Mouse (Mus musculus) granulocyte monocyte progenitor cell, adult 5-6 weeks (primary cell): Measurements from ENCODE around the gene Tmcc2. TPM values are rescaled to one million over a fixed set of nuclear protein-coding genes. Genes with fewer than 3 reads are reported as not detected.
A peak's percentile ranks its signal among the peaks of the same experiment; 100 is the strongest.

Source experiments
- ATAC-seq: replicated peaks from 2 replicates; pipeline ENCODE4 v1.8.0; 2016; ENCODE audit warnings: mild to moderate bottlenecking, moderate TSS enrichment, inconsistent platforms; ENCODE audit not compliant: poor library complexity, severe bottlenecking
- total RNA-seq, 2 experiments: library from RNA; stranded (forward) in 1 of 2; stranded (reverse) in 1 of 2; fragments of 200-712, 200-1000 nt in 1 of 2; fragments of >200 nt in 1 of 2; fragmentation: Nextera tagmentation in 1 of 2; gene quantifications; 2 replicates each; pipeline ENCODE4 v1.2.3; 2014 to 2017

Gene Tmcc2
- total RNA-seq, 2 experiments from 2014 or later, result 1.5 to 3.7 TPM

DNA sequence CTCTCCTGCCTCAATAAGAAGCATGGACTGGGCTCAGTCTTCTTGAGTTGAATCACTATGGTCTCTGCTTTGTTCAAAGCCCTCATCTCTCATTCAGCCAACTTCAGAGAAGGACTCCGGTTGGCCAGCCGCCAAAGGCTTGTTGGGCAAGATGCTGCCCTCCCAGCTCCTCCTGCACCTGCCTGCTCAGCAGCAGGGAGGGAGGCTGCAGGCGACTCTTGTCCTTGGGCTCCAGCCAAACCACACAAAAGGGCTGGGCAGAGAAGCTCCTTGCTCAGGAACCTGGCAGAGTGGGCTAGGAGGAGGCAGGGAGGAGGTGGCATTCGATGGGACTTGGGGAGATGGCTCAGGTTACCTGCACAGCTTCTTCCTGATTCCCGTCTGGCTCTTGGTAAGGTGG, 71.8 kb downstream of the Tmcc2 start:
- ATAC-seq, result peak; percentile 47

DNA sequence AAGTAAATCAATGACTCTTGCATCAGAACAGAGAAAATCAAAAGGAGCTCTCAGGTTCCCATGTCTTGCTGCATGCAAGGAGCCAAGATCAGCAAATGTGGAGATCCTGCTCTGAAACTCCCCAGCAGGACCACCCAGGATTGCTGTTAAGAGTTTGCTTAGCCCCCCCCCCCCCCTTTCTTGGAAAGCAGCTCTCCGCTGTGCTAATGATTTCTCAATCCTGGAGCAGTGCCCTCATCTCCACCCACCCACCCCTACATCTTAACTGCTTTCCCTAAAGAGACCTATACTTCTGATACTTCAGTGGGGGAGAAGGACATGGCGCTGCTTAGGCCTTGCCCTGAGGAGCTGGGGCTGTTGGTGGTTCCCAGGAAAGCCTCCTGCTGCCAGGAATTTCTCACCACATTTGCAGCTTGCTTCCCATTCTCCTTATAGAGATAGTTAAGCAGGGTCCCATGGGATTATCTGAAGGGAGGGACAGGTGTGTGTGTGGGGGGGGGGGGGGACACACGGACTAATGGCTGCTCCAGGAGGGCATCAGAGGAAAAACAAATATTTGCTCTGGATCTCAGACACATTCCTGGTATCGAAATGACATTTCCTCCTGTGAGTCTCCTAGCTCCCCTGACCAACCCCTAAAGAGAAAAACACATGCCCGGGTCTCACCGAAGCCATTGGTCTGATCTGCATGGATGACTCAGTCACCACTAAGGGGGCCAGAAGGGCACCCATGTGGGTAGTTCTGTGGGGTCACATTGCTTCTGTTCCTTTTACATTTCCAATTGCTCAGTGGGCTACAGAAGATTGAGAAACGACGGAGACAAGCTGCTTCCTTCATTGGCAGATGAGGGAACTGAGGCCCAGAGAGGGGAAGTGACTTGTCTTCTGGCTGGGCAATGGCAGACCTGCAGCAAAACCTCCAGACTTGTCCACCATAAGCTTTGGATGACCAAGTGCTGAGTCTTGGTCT, 72.9 kb downstream of the Tmcc2 start:
- peak; percentile 72 for ATAC-seq

DNA sequence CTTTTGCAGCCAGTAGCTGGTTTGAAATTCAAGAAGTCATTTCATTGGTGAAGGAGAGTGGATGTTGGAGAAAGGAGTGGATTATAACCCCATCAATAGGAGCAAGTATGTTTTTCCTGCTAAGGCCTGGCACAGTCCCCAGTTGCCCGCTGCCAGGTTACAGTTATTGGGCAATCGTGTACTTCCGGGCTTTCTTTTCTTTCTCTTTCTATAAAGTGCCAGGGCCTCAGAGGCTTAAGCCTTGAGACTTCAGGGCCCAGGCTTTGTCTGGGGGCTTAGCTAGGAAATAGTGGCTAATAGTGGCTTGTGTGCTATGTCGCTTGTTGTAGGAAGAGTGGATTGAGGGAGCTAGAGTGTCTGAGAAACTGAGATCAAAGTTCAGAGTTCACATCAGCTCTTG, 73.7 kb downstream of the Tmcc2 start:
- ATAC-seq, result peak; percentile 14

DNA sequence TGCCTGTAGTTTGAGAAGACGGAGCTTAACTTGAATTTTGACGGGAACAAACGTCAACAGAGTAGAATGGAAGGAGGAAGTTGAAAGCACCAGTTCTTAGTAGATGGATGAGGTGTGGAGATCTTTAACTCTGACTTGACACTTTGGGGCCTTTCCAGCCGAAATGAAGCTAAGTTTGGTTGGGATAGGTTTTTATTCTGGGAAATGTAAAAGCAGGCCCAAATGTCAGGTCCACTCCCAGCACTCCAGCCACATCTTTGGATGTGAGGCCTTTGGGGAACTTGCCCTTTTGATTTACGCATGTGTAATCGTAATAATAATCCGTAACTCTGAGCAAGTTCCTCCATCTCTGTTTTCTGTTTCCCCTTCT, 74.5 kb downstream of the Tmcc2 start:
- no peak for ATAC-seq

DNA sequence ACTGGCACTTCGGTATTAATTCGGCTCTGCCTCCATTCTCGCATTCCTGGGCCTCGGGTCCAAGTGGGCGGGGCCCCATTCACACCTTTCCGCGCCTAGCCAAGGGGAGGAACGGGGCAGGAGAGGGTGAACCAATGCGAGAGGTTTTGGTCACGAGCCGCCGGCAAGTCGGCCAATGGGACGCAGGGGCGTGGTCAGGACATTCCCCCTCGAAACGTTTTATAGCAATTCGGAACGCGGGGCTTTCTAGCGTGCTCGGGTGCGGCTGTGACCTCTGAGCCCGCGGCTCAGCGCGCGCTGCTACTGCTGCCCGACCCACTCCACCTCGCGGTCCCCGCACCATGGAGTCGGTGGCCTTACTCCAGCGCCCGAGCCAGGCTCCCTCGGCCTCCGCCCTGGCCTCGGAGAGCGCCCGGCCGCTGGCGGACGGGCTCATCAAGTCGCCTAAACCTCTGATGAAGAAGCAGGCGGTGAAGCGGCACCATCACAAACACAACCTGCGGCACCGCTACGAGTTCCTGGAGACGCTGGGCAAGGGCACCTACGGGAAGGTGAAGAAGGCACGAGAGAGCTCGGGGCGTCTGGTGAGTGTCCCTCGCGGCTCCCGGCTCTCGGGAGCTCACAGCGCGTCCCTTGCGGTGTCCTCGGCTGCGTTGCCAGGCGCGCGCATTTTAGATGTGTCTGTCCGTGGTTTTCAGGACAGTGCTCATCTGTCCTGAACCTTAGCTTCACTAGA, 75.0 kb downstream of the Tmcc2 start, which contains the start of gene Nuak2:
Nuak2 (plus strand) TSS at position 238 of the 736 bp plus-strand sequence.
- peak; percentile 47 for ATAC-seq

DNA sequence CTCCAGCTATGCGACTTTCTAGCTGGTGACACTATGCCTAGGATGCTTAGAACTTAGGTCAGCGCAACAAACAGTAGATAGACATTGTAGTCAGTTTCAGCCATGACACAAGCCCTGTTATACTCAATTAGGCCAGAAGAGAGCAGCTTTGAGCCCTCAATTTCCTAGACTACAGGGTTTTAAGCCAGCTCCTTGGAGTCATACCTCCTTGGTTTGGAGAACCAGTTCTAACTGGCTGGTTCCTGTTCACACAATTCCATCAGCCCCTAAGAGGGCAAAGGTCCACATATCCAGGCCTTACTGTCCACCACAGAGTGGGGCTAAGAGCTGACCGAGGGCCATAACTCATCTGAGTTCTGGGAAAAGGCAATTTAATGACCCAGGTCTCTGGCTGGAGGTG, 78.4 kb downstream of the Tmcc2 start:
- peak; percentile 26; the same call in 1 of the 2 replicates for ATAC-seq

DNA sequence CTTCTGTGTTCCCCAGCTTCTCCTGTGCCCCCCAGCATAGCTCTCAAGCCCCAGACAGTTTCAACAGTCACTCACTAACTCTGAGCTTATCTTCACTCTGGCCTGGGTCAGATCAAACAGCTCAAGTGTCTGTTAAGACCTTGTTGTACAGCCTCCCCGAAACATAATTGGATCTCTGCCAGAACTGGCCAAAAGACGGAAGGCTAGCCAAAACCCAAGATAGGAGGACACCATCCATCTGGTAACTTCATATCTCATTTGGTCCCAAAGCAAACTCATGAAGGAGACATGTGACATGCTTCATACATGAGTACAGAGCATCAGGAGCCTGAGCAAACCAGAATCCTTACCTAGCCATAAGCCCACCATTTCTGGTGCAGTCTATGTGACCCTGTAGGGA, 79.0 kb downstream of the Tmcc2 start:
- ATAC-seq, result no peak

DNA sequence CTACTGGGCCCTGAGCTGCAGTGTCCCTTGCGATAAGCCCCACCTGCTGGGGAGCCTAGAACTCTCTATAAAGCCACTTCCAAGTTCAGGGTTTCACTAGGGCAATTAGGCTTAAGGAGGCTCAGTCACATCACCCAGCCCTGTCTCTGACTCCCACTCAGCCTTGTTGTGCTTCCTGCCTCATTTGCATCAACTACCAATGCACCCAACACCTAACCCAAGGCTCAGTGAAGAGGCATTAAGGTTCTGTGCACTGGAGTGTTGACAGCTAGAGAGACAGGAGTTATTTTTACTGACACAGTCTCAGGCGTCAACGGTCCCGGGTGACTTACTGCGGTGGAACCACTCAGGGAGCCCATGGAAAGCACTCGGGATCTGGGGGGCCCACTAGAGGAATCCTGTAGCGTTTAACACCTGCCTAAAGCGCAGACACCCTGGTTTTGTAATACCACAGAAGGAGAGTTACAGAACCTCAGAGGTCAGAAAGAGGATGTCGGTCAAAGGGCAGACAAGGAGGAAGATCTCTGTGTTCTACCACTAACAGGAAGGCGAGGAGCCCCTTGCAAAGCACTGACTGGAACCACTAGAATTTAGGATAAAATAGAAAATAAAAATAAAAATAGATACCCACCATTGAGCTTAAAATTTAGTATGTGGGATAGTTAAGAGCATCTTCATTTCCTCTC, 79.8 kb downstream of the Tmcc2 start:
- peak; percentile 61 for ATAC-seq

DNA sequence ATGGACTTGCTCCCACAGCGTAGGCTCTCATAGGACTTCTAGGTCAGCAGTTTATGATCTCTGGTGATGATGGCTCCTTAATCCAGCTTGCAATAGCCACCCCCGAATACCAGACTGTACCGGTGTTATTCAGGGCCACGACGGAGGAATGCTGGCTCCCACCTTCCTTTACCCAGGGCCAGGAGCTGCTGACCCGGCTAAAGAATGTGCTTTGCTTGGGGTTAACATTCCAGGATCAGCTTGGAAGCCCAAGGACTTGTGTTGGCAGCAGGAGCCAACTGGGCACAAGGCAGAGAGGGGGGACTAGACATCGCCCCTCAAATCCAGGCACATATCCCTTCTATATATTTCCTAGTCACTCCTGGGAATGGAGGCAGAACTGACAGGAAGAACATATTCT, 80.3 kb downstream of the Tmcc2 start:
- no peak for ATAC-seq

DNA sequence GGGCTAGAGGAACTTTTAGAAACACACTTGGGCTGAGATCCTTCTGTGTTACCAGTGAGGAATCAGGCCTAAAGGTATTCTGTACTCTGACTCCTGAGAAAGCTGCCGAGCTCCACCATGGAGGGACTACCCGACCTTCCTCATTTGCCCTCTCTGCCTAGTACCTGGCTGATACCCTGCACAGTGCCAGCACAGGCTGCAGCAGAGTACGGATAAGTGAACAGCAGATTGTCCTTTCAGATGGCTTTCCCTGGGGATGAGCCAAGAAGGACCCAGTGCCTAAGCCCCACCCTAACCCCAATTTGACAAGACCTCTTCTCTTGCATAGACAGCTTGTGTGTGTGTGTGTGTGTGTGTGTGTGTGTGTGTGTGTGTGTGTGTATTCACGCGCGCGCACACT, 82.4 kb downstream of the Tmcc2 start:
- ATAC-seq, result no peak

DNA sequence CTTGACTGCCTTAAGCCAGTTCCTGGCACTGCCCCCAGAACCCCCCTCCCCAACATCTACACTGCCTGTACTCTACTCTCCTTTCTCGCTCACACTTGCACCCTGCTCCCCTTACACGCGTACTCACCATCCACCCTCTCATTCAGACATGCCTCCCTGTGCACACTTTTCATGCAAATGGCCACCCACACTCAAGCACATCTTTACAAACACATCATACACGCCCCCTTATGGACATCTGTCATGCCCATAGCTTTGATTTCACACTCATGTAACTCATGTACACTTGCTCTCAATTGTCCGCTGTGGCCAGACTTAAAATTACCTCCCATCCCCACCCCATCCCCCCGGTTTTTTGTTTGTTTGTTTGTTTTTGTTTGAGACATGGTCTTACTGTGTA, 83.1 kb downstream of the Tmcc2 start:
- no peak for ATAC-seq

DNA sequence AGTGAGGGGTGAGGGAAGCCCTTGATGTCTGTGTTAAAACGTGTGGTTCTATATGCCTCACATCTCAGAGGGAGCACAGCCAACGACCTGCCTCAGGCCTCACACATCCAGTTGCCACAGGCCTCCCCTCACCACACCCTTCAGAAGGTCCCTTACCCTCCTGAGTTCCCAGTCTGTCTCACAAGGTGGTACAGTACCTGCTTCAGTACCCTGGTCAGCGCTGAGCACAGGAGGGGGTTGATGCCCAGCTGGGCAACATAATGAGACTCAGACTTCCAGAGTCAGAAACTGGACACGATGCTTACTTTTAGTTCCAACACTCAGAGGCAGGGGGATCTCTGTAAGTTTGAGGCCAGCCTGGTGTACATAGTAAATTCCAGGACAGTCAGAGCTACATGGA, 84.3 kb downstream of the Tmcc2 start:
- no peak for ATAC-seq

Other genes with a start within 250 kb of the Tmcc2 start
- not detected in 2 replicates for gene Lemd1, start 199.8 kb downstream of the Tmcc2 start, total RNA-seq (2014; fragmentation: Nextera tagmentation)
- gene Lemd1, start 199.8 kb downstream of the Tmcc2 start, total RNA-seq (2017), result not detected in 2 replicates
- gene AC124108.1, start 199.8 kb downstream of the Tmcc2 start, total RNA-seq (2014; fragmentation: Nextera tagmentation), result not detected in 2 replicates
- gene AC124108.1, start 199.8 kb downstream of the Tmcc2 start, total RNA-seq (2017), result not detected in 2 replicates
- not detected in 2 replicates for gene Gm10188, start 161.5 kb downstream of the Tmcc2 start, total RNA-seq (2014; fragmentation: Nextera tagmentation)
- gene Gm10188, start 161.5 kb downstream of the Tmcc2 start, total RNA-seq (2017), result not detected in 2 replicates
- not detected in 2 replicates for gene Klhdc8a, start 92.7 kb downstream of the Tmcc2 start, total RNA-seq (2014; fragmentation: Nextera tagmentation)
- gene Klhdc8a, start 92.7 kb downstream of the Tmcc2 start, total RNA-seq (2017), result not detected in 2 replicates
- 37.2 and 40.4 TPM in 2 replicates for gene Nuak2, start 75.2 kb downstream of the Tmcc2 start, total RNA-seq (2014; fragmentation: Nextera tagmentation)
- 19.3 and 21.7 TPM in 2 replicates for gene Nuak2, start 75.2 kb downstream of the Tmcc2 start, total RNA-seq (2017)
- 16.4 and 19.2 TPM in 2 replicates for gene Dstyk, start 26.3 kb upstream of the Tmcc2 start, total RNA-seq (2014; fragmentation: Nextera tagmentation)
- 18.1 and 43.1 TPM in 2 replicates for gene Dstyk, start 26.3 kb upstream of the Tmcc2 start, total RNA-seq (2017)
- gene Rbbp5, start 86.1 kb upstream of the Tmcc2 start, total RNA-seq (2014; fragmentation: Nextera tagmentation), result 61.6 and 73.4 TPM in 2 replicates
- gene Rbbp5, start 86.1 kb upstream of the Tmcc2 start, total RNA-seq (2017), result 52.7 and 57.8 TPM in 2 replicates
- 3.6 and 10.0 TPM in 2 replicates for gene Tmem81, start 114.9 kb upstream of the Tmcc2 start, total RNA-seq (2014; fragmentation: Nextera tagmentation)
- gene Tmem81, start 114.9 kb upstream of the Tmcc2 start, total RNA-seq (2017), result 1.8 and 5.1 TPM in 2 replicates
- not detected in 2 replicates for gene Cntn2, start 152.0 kb upstream of the Tmcc2 start, total RNA-seq (2014; fragmentation: Nextera tagmentation)
- not detected in 2 replicates for gene Cntn2, start 152.0 kb upstream of the Tmcc2 start, total RNA-seq (2017)